Mouse (Mus musculus) hindbrain, postnatal 0 days (tissue): ENCODE results near the gene Zfp184. TPM values are rescaled to one million over a fixed set of nuclear protein-coding genes. Genes with fewer than 3 reads are reported as not detected.

ENCODE experiments used
- ATAC-seq: fragments of 200-750 bp; cut with Nextera tagmentation; 2 replicates; pipeline ENCODE4 v1.8.0; 2017; ENCODE audit warnings: mild to moderate bottlenecking, moderate TSS enrichment, moderate library complexity
- DNase-seq: peaks from one replicate; pipeline ENCODE4 v3.0.0-alpha.2; 2015; ENCODE audit warnings: low spot score
- H3K27ac ChIP-seq: fragments of 300-500 bp; sonication (generic); 2 replicates; pipeline ENCODE4 v1.5.1; 2014; ENCODE audit warnings: mild to moderate bottlenecking
- H3K27me3 ChIP-seq: fragments of 300-500 bp; sonication (generic); 2 replicates; pipeline ENCODE4 v1.6.1; 2014; ENCODE audit warnings: low read length, mixed read lengths; ENCODE audit not compliant: insufficient read depth
- H3K36me3 ChIP-seq: fragments of 300-500 bp; sonication (generic); 2 replicates; pipeline ENCODE4 v1.6.1; 2014; ENCODE audit warnings: low read length, mixed read lengths; ENCODE audit not compliant: insufficient read depth
- H3K4me1 ChIP-seq: fragments of 300-500 bp; sonication (generic); 2 replicates; pipeline ENCODE4 v1.6.1; 2014; ENCODE audit warnings: antibody characterized with exemption, low read length, mixed read lengths; ENCODE audit not compliant: insufficient read depth
- H3K4me2 ChIP-seq: fragments of 300-500 bp; sonication (generic); 2 replicates; pipeline ENCODE4 v1.6.1; 2014; ENCODE audit warnings: low read depth, mild to moderate bottlenecking, low read length, moderate library complexity, mixed read lengths
- H3K4me3 ChIP-seq: fragments of 300-500 bp; sonication (generic); 2 replicates; pipeline ENCODE4 v1.5.1; 2014; ENCODE audit warnings: low read length
- H3K9ac ChIP-seq: fragments of 300-500 bp; sonication (generic); replicated peaks from 2 replicates; pipeline ENCODE4 v1.6.1; 2014; ENCODE audit warnings: mild to moderate bottlenecking, low read length, moderate library complexity, mixed read lengths
- H3K9me3 ChIP-seq: fragments of 300-500 bp; sonication (generic); 2 replicates; pipeline ENCODE4 v1.6.1; 2016; ENCODE audit warnings: low read length, mixed read lengths
- CTCF ChIP-seq: IDR thresholded peaks from 2 replicates; pipeline ENCODE4 v1.5.1; 2016; ENCODE audit warnings: antibody characterized with exemption, control low read depth, low read depth
- WGBS: fragments of 180-500 bp; shearing (Covaris S2); extraction: QIAGEN DNeasy Blood & Tissue Kit; methylation state at CpG from one replicate; pipeline ENCODE4 v1.1.7; 2014; 5-methylcytosine and 5-hydroxymethylcytosine counted together
- polyA plus RNA-seq: library from polyadenylated mRNA; unstranded; fragments of >200 nt; fragmentation: Nextera tagmentation; extraction: Ambion mirVana; gene quantifications from 2 replicates; pipeline ENCODE4 v1.2.1, GENCODE M21; 2015
- total RNA-seq: library from RNA; depleted of rRNA; stranded (reverse); fragments of >200 nt; gene quantifications from 2 replicates; pipeline ENCODE4 v1.2.3, GENCODE M21; 2014

The Zfp184 gene
- total and polyA plus RNA-seq, 2 experiments from 2014 or later, result 9.3 to 9.6 TPM

DNA sequence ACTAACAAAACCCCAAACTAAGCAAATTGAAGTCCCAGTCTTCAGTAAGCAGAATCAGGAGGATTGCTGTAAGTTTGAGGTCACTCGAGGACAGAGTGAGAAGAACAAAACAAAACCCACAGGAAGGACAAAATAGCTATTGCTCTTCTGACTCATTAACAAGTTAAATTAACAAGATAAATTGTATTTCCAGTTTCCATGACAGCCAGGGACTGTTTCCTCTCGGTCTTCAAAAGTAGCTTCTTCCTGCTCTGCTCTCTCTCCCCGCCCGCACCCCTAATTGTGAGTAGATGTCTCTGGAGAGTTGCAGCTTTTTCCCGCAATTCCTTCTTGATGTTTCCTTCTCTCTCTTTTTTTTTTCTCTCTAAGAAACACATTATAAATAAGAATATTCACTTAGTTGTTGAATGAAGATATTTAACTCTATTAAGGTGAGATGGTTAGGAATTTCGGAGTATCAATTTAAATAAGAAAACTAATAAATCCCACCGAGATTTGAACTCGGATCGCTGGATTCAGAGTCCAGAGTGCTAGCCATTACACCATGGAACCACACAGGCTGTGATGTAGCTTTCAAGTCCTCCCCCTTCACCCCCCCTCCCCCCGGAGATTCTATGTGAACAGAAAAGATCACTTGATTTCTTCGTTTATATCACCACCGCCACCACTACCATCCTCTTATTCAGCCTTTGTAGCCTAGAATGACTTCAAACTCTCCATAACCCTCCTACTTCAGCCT lies 51.4 kb downstream of the Zfp184 start:
- H3K4me1 ChIP-seq, result no peaks in the 10 kb centered on the region
- H3K27ac ChIP-seq, result no peak overlapping the region
- H3K9me3 ChIP-seq, result no peaks in the 10 kb centered on the region
- H3K4me2 ChIP-seq, result peak overlapping the region; percentile 39
- H3K36me3 ChIP-seq, result no peaks in the 10 kb centered on the region
- DNase-seq (peak; percentile 56), ATAC-seq (no peak)
- whole genome bisulfite sequencing, result 4% methylated on average over 12 of the region's 12 CpGs
- peak overlapping the region; percentile 25 for H3K4me3 ChIP-seq
- H3K27me3 ChIP-seq, result peaks cover 77% of the 10 kb centered on the region
- H3K9ac ChIP-seq, result no peak overlapping the region
- no peak for TF ChIP-seq CTCF

GRCm38 (mm10) chr13:21996840-21997185 lies 51.9 kb downstream of the Zfp184 start:
- H3K4me1 ChIP-seq, result no peaks in the 10 kb centered on the region
- DNase-seq, result no peak
- H3K36me3 ChIP-seq, result no peaks in the 10 kb centered on the region
- H3K4me2 ChIP-seq, result peak overlapping the region; percentile 30; the same call in 1 of the 2 replicates
- under 1% methylated on average over 13 of the region's 13 CpGs for WGBS
- no peaks in the 10 kb centered on the region for H3K9me3 ChIP-seq
- H3K27me3 ChIP-seq, result peaks cover 82% of the 10 kb centered on the region
- no peak for ATAC-seq
- no peak overlapping the region for H3K27ac ChIP-seq
- peak overlapping the region; percentile 9; the same call in 1 of the 2 replicates for H3K4me3 ChIP-seq
- H3K9ac ChIP-seq, result no peak overlapping the region
- TF ChIP-seq CTCF, result no peak

DNA sequence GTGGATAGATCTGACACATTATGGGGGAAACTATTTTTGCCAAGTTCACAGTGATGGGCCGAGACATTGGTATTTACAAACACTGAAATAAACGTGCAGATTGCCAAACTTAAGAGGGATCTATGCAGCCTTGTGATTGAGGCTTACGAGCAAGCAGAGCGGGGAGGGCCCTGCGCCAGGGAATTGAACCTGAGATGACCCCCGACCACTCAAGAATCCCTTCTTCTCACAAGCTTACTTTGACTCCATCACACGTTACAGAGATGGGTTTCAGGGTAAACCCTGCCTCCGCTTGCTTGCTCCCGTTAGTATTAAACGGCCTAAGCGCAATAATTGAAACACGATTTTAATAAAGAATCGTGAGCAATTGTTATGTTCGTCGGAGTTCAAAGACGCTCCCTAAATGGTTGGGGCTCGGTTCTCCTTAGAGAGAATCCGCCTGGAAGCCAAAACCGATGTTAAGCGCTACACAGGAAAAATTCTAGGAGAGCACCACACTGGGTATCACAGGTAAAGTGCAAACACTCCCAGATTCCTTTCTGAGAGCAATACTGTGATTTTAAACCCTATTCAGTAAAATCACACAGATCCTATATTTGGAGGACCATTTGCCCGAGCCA lies 52.4 kb downstream of the Zfp184 start:
- no peak for ATAC-seq
- 3% methylated on average over 21 of the region's 21 CpGs for WGBS
- peak overlapping the region; percentile 30; the same call in 1 of the 2 replicates for H3K4me2 ChIP-seq

GRCm38 (mm10) chr13:21997821-21998220 lies 52.9 kb downstream of the Zfp184 start:
- no peak overlapping the region for H3K4me3 ChIP-seq
- no peak overlapping the region for H3K9ac ChIP-seq
- no peak for DNase-seq
- no peaks in the 10 kb centered on the region for H3K36me3 ChIP-seq
- H3K4me2 ChIP-seq, result no peak overlapping the region
- no peaks in the 10 kb centered on the region for H3K4me1 ChIP-seq
- peaks cover 90% of the 10 kb centered on the region for H3K27me3 ChIP-seq
- ATAC-seq, result no peak
- H3K9me3 ChIP-seq, result no peaks in the 10 kb centered on the region
- TF ChIP-seq CTCF, result no peak
- no peak overlapping the region for H3K27ac ChIP-seq
- WGBS, result 7% methylated on average over 4 of the region's 4 CpGs

More for the DNA sequence above, 52.4 kb downstream of the Zfp184 start:
- Histone ChIP-seq H3K4me3 (peak overlapping the region; percentile 9; the same call in 1 of the 2 replicates), H3K27me3 (peaks cover 87% of the 10 kb centered on the region), H3K36me3 (no peaks in the 10 kb centered on the region), H3K27ac (no peak overlapping the region), H3K4me1 (no peaks in the 10 kb centered on the region), H3K9me3 (no peaks in the 10 kb centered on the region), H3K9ac (no peak overlapping the region)
- DNase-seq, result no peak
- no peak for TF ChIP-seq CTCF

DNA sequence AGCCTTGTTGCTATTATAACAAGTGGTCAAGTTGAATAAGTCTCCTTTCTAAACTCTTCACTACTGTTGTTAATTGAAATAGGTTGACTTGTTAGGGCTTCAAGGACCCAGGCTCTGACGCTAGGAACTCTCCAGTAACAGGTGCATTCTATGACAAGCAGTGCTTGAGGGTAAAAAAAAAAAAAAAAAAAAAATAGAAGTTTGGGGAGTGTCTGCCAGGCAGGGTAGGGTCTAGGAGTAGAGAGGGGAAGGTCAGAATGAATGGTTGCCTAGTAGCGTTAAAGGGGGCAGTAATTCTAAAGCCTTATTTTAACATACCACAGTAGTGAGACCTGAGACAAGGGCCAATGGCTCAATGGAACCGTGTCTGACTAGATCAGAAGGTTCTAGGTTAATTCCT lies 53.5 kb downstream of the Zfp184 start:
- Histone ChIP-seq H3K9me3 (no peaks in the 10 kb centered on the region), H3K27me3 (peaks cover 93% of the 10 kb centered on the region), H3K4me3 (no peak overlapping the region), H3K36me3 (no peaks in the 10 kb centered on the region), H3K4me1 (no peaks in the 10 kb centered on the region), H3K9ac (no peak overlapping the region), H3K27ac (no peak overlapping the region), H3K4me2 (no peak overlapping the region)
- 32% methylated on average over 3 of the region's 3 CpGs for WGBS
- TF ChIP-seq CTCF, result no peak
- no peak for ATAC-seq
- DNase-seq, result no peak

DNA sequence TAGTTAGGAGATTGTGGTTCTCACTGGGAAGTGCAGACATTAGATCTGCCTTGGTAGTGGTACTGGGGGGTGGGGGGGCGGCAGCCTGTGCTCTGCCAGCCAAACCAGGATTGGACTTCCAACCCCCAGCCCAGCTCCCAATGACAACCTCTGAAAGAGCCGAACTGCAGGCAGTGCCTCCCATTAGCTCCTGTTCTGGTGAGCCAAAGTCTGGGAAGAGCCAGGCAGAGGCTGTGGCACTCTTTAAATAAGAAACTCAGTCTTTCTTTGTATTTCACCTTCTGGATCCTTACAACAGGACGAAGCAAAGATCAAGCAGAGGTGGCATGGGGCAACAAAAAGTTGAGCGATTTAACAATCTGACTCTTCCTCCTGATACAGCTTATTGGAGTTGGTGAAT lies 54.3 kb downstream of the Zfp184 start:
- no peaks in the 10 kb centered on the region for H3K36me3 ChIP-seq
- H3K27me3 ChIP-seq, result peaks cover 96% of the 10 kb centered on the region
- no peak overlapping the region for H3K4me2 ChIP-seq
- WGBS, result 38% methylated on average over 4 of the region's 4 CpGs
- no peak for ATAC-seq
- no peak overlapping the region for H3K4me3 ChIP-seq
- H3K27ac ChIP-seq, result no peak overlapping the region
- H3K4me1 ChIP-seq, result no peaks in the 10 kb centered on the region
- H3K9me3 ChIP-seq, result no peaks in the 10 kb centered on the region
- H3K9ac ChIP-seq, result no peak overlapping the region
- no peak for TF ChIP-seq CTCF
- DNase-seq, result no peak

DNA sequence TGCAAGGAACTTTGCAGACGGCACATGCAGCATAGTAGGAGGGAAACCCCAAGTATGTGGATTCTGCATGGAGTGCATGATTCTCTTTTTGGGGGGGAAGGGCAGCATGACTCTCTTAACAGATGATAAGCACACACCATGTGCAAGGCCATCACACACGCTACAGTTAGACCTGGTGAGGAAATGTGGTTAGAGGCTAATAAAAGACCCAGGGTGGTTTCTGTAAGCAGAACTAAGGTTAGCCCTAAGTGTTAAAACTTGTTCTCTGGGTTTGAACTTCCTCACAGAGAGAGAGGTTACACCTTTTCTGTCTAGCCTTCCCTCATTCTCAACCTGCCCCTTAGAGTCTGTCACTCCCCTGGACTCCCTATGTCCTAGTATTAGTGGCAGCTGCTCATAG lies 56.5 kb downstream of the Zfp184 start:
- WGBS, result 62% methylated on average over 2 of the region's 2 CpGs
- ATAC-seq, result no peak
- Histone ChIP-seq H3K9ac (no peak overlapping the region), H3K4me3 (no peak overlapping the region), H3K36me3 (no peaks in the 10 kb centered on the region), H3K27ac (no peak overlapping the region), H3K27me3 (peaks cover 92% of the 10 kb centered on the region), H3K9me3 (no peaks in the 10 kb centered on the region), H3K4me1 (peaks cover 7% of the 10 kb centered on the region; the same call in 1 of the 2 replicates), H3K4me2 (no peak overlapping the region)
- TF ChIP-seq CTCF, result no peak
- no peak for DNase-seq
